Mouse (Mus musculus) heart, adult 8-10 months (tissue): Measurements from ENCODE around the gene Cep295. TPM values are rescaled to one million over a fixed set of nuclear protein-coding genes. Genes with fewer than 3 reads are reported as not detected.
"Not testable (repeated sequence)": the region's sequence is repeated elsewhere in the genome, so short reads cannot be mapped to it uniquely, and the experiment has no call there.

Source experiments
- DNase-seq: peaks from one replicate; pipeline ENCODE4 v3.0.0; 2022; ENCODE audit warnings: low spot score
- total RNA-seq, 4 experiments: library from RNA; stranded (reverse); gene quantifications; 2 replicates each; pipeline ENCODE4 v1.2.4; 2022

The Cep295 gene
- total RNA-seq, 4 experiments from 2014 or later: 4.3 to 5.5 (median 5.3) TPM

GRCm38 (mm10) chr9:15307257-15307656, 50.3 kb downstream of the Cep295 start:
- no peak for DNase-seq

- peak; percentile 19 for DNase-seq
These were observed 51.0 kb downstream of the Cep295 start, which contains the start of gene 4931406C07Rik for GRCm38 (mm10) chr9:15306398-15307119. Gene 4931406C07Rik (minus strand): TSS chr9:15306448.

- peak; percentile 98 for DNase-seq
These were observed 51.8 kb downstream of the Cep295 start, which contains the start of gene Taf1d for GRCm38 (mm10) chr9:15305503-15306397. Gene Taf1d (plus strand): TSS chr9:15306214.

GRCm38 (mm10) chr9:15302881-15303280, 54.7 kb downstream of the Cep295 start:
- no peak for DNase-seq

GRCm38 (mm10) chr9:15302006-15302405, 55.6 kb downstream of the Cep295 start:
- DNase-seq: not testable (repeated sequence)

GRCm38 (mm10) chr9:15301399-15301798, 56.2 kb downstream of the Cep295 start:
- DNase-seq: peak; percentile 37

GRCm38 (mm10) chr9:15300056-15300455, 57.5 kb downstream of the Cep295 start:
- DNase-seq: no peak

- no peak for DNase-seq
These were observed 59.1 kb downstream of the Cep295 start for GRCm38 (mm10) chr9:15298451-15298850.

GRCm38 (mm10) chr9:15297112-15297511, 60.5 kb downstream of the Cep295 start:
- DNase-seq: no peak

GRCm38 (mm10) chr9:15289251-15289650, 68.3 kb downstream of the Cep295 start:
- DNase-seq: no peak

- no peak for DNase-seq
These were observed 69.2 kb downstream of the Cep295 start for GRCm38 (mm10) chr9:15288402-15288801.

GRCm38 (mm10) chr9:15287846-15288245, 69.7 kb downstream of the Cep295 start:
- DNase-seq: no peak

GRCm38 (mm10) chr9:15285443-15285842, 72.1 kb downstream of the Cep295 start:
- DNase-seq: no peak

GRCm38 (mm10) chr9:15280491-15280879, 77.1 kb downstream of the Cep295 start:
- DNase-seq: no peak

GRCm38 (mm10) chr9:15279649-15280490, 77.7 kb downstream of the Cep295 start, which contains the start of gene Med17:
Gene Med17 (minus strand): TSS chr9:15279931.
- peak; percentile 96 for DNase-seq

GRCm38 (mm10) chr9:15279139-15279648, 78.4 kb downstream of the Cep295 start:
- DNase-seq: no peak

- DNase-seq: no peak
These were observed 79.2 kb downstream of the Cep295 start for GRCm38 (mm10) chr9:15278343-15278742.

- no peak for DNase-seq
These were observed 80.7 kb downstream of the Cep295 start for GRCm38 (mm10) chr9:15276855-15277254.

GRCm38 (mm10) chr9:15273981-15274380, 83.6 kb downstream of the Cep295 start:
- no peak for DNase-seq
